Mouse (Mus musculus) kidney, postnatal 0 days (tissue): ENCODE measurements around the gene Tmed8. TPM values are rescaled to one million over a fixed set of nuclear protein-coding genes. Genes with fewer than 3 reads are reported as not detected.
A peak's percentile ranks its signal among the peaks of the same experiment; 100 is the strongest.
"Not testable (repeated sequence)": the region's sequence is repeated elsewhere in the genome, so short reads cannot be mapped to it uniquely, and the experiment has no call there.

Source experiments
- ATAC-seq: fragments of 200-750 bp; cut with Nextera tagmentation; replicated peaks from 2 replicates; pipeline ENCODE4 v1.8.0; 2017; ENCODE audit warnings: low read depth, moderate number of reproducible peaks, moderate TSS enrichment, moderate library complexity; ENCODE audit not compliant: low FRiP score
- DNase-seq: peaks from one replicate; pipeline ENCODE4 v3.0.0-alpha.2; 2016; ENCODE audit warnings: low spot score
- H3K27ac ChIP-seq: fragments of 300-500 bp; sonication (generic); 2 replicates; pipeline ENCODE4 v1.5.1; 2014; ENCODE audit warnings: mild to moderate bottlenecking
- H3K27me3 ChIP-seq: fragments of 300-500 bp; sonication (generic); 2 replicates; pipeline ENCODE4 v1.6.1; 2014; ENCODE audit warnings: low read length, mixed read lengths; ENCODE audit not compliant: insufficient read depth
- H3K36me3 ChIP-seq: fragments of 300-500 bp; sonication (generic); 2 replicates; pipeline ENCODE4 v1.6.1; 2014; ENCODE audit warnings: low read length, mixed read lengths; ENCODE audit not compliant: insufficient read depth
- H3K4me1 ChIP-seq: fragments of 300-500 bp; sonication (generic); replicated peaks from 2 replicates; pipeline ENCODE4 v1.6.1; 2014; ENCODE audit warnings: antibody characterized with exemption, low read length, mixed read lengths; ENCODE audit not compliant: insufficient read depth
- H3K4me2 ChIP-seq: fragments of 300-500 bp; sonication (generic); 2 replicates; pipeline ENCODE4 v1.6.1; 2014; ENCODE audit warnings: mild to moderate bottlenecking, low read length, moderate library complexity, mixed read lengths
- H3K4me3 ChIP-seq: fragments of 300-500 bp; sonication (generic); replicated peaks from 2 replicates; pipeline ENCODE4 v1.5.1; 2014; ENCODE audit warnings: low read depth, low read length
- H3K9ac ChIP-seq: fragments of 300-500 bp; sonication (generic); 2 replicates; pipeline ENCODE4 v1.6.1; 2014; ENCODE audit warnings: low read depth, low read length
- H3K9me3 ChIP-seq: fragments of 300-500 bp; sonication (generic); replicated peaks from 2 replicates; pipeline ENCODE4 v1.6.1; 2016; ENCODE audit warnings: low read length, inconsistent platforms, mixed read lengths
- CTCF ChIP-seq: IDR thresholded peaks from 2 replicates; pipeline ENCODE4 v1.5.1; 2016; ENCODE audit warnings: antibody characterized with exemption, low read depth, mild to moderate bottlenecking, moderate library complexity
- WGBS: fragments of 180-500 bp; shearing (Covaris S2); extraction: QIAGEN DNeasy Blood & Tissue Kit; methylation state at CpG from one replicate; pipeline ENCODE4 v1.1.7; 2014; 5-methylcytosine and 5-hydroxymethylcytosine counted together
- polyA plus RNA-seq: library from polyadenylated mRNA; unstranded; fragments of >200 nt; fragmentation: Nextera tagmentation; extraction: Ambion mirVana; gene quantifications from 2 replicates; pipeline ENCODE4 v1.2.1, GENCODE M21; 2015

Tmed8 gene
- polyA plus RNA-seq, 1 experiment from 2014 or later: 1.7 TPM

GRCm38 (mm10) chr12:87175194-87175946 lies 24.9 kb downstream of the Tmed8 start:
- no peak for ATAC-seq
- Histone ChIP-seq H3K9ac (no peak overlapping the region), H3K4me3 (no peak overlapping the region), H3K9me3 (no peaks in the 10 kb centered on the region), H3K27ac (no peak overlapping the region), H3K4me2 (no peak overlapping the region), H3K4me1 (no peaks in the 10 kb centered on the region), H3K36me3 (peaks cover 18% of the 10 kb centered on the region; the same call in 1 of the 2 replicates), H3K27me3 (no peaks in the 10 kb centered on the region)
- DNase-seq: peak; percentile 10
- WGBS: 69% methylated on average over 4 of the region's 4 CpGs
- no peak for TF ChIP-seq CTCF

- Histone ChIP-seq H3K27me3 (no peaks in the 10 kb centered on the region), H3K36me3 (no peaks in the 10 kb centered on the region; the same call in 1 of the 2 replicates), H3K27ac (no peak overlapping the region), H3K4me2 (no peak overlapping the region), H3K9me3 (no peaks in the 10 kb centered on the region), H3K9ac (no peak overlapping the region), H3K4me1 (no peaks in the 10 kb centered on the region), H3K4me3 (no peak overlapping the region)
- DNase-seq: no peak
- no peak for TF ChIP-seq CTCF
- WGBS: 95% methylated on average over 5 of the region's 5 CpGs
- no peak for ATAC-seq
These were observed 39.4 kb downstream of the Tmed8 start for GRCm38 (mm10) chr12:87160815-87161214.

- ATAC-seq (no peak), DNase-seq (no peak)
- H3K4me2 ChIP-seq: no peak overlapping the region
- no peaks in the 10 kb centered on the region; the same call in 1 of the 2 replicates for H3K36me3 ChIP-seq
- no peak for TF ChIP-seq CTCF
- no peaks in the 10 kb centered on the region for H3K27me3 ChIP-seq
- H3K9me3 ChIP-seq: no peaks in the 10 kb centered on the region
- H3K27ac ChIP-seq: no peak overlapping the region
- WGBS: 79% methylated on average over 1 of the region's 1 CpGs
- H3K4me3 ChIP-seq: no peak overlapping the region
- H3K9ac ChIP-seq: no peak overlapping the region
- no peaks in the 10 kb centered on the region for H3K4me1 ChIP-seq
These were observed 39.9 kb downstream of the Tmed8 start for GRCm38 (mm10) chr12:87160310-87160709.

- Histone ChIP-seq H3K4me1 (no peaks in the 10 kb centered on the region), H3K27ac (peak overlapping the region; percentile 55; the same call in 1 of the 2 replicates), H3K4me3 (no peak overlapping the region), H3K9ac (peak overlapping the region; percentile 15; the same call in 1 of the 2 replicates), H3K36me3 (no peaks in the 10 kb centered on the region), H3K4me2 (peak overlapping the region; percentile 14; the same call in 1 of the 2 replicates), H3K27me3 (no peaks in the 10 kb centered on the region), H3K9me3 (no peaks in the 10 kb centered on the region)
- no peak for TF ChIP-seq CTCF
- 53% methylated on average over 7 of the region's 7 CpGs for WGBS
- ATAC-seq: no peak
- peak; percentile 5 for DNase-seq
These were observed 42.2 kb downstream of the Tmed8 start for GRCm38 (mm10) chr12:87158099-87158498.

GRCm38 (mm10) chr12:87157361-87157760 lies 42.9 kb downstream of the Tmed8 start:
- Histone ChIP-seq H3K9me3 (no peaks in the 10 kb centered on the region), H3K27ac (peak overlapping the region; percentile 70; the same call in 1 of the 2 replicates), H3K9ac (peak overlapping the region; percentile 15; the same call in 1 of the 2 replicates), H3K36me3 (no peaks in the 10 kb centered on the region), H3K27me3 (no peaks in the 10 kb centered on the region), H3K4me2 (peak overlapping the region; percentile 14; the same call in 1 of the 2 replicates), H3K4me3 (no peak overlapping the region), H3K4me1 (no peaks in the 10 kb centered on the region)
- TF ChIP-seq CTCF: peak; percentile 2; the same call in 1 of the 2 replicates
- ATAC-seq: peak; percentile 95
- 50% methylated on average over 4 of the region's 4 CpGs for WGBS
- DNase-seq: peak; percentile 49

GRCm38 (mm10) chr12:87154448-87154847 lies 45.8 kb downstream of the Tmed8 start:
- H3K9me3 ChIP-seq, H3K27me3 ChIP-seq, H3K4me2 ChIP-seq, H3K9ac ChIP-seq, H3K4me3 ChIP-seq, H3K36me3 ChIP-seq, ATAC-seq, H3K4me1 ChIP-seq, H3K27ac ChIP-seq, DNase-seq: not testable (repeated sequence)
- 93% methylated on average over 4 of the region's 4 CpGs for WGBS
